Mouse (Mus musculus) megakaryocyte-erythroid progenitor cell, adult 5-6 weeks (primary cell): ENCODE results near the gene Smu1. TPM values are rescaled to one million over a fixed set of nuclear protein-coding genes. Genes with fewer than 3 reads are reported as not detected.

Source experiments
- ATAC-seq: replicated peaks from 2 replicates; pipeline ENCODE4 v1.8.0; 2016; ENCODE audit warnings: mild to moderate bottlenecking, inconsistent platforms; ENCODE audit not compliant: severe bottlenecking, poor library complexity, low FRiP score, low TSS enrichment
- total RNA-seq, 2 experiments: library from RNA; stranded (forward) in 1 of 2; stranded (reverse) in 1 of 2; fragments of 200-1000, 215-1000 nt in 1 of 2; fragments of >200 nt in 1 of 2; fragmentation: Nextera tagmentation in 1 of 2; gene quantifications; 2 replicates each; pipeline ENCODE4 v1.2.3; 2014 to 2017

Smu1 gene
- 78.1 and 94.5 TPM in 2 replicates for total RNA-seq (2014; fragmentation: Nextera tagmentation)
- total RNA-seq (2017): 145 and 151 TPM in 2 replicates

DNA sequence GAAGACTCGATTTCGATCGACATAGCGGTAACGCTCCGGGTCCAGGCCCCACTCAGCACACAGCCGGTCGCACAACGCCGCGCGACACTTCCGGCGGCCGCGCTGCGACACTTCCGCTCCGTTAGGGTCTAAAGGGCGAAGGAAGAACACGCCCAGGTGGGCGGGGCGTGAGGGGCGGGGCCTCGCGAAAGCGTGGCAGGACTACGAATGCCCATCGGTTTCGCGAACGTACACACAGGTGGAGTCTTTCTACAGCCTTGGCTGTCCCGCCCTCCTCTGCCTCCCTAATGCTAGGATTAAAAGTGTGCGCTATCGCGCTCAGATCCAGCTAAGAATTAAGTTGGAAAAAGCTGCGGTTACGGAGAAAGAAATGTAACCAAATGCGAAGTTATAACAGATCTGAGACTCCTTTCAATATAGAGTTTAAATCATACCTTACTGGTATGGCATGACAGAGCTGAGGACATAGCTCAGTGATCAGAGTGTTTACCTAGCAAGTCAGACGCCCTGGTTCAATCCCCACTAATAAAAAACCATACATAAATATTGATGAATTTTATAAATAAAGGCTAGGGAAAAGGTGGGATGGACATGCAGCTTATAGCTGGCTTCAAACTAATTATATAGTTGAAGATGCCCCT lies at the start of gene Smu1:
TSS of gene Smu1 (minus strand) at position 144 of the 641 bp plus-strand sequence.
- peak; percentile 98 for ATAC-seq

DNA sequence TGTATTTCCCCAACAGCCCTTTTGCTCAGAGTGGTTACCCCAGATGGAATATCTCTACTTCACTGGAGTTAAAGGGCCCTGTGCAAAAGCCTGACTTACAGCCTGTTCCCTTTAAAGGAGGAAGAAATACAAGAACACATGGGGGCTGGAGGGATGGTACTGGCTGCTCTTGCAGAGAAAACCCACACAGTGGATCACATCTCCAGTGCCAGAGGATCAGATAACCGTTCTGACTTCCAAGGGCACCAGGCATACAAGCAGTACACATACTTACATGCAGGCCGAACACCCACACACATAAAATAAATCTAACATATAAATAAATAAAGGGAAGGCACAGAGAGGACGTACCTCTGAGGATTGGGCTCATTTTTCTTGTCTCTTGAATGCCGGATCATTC lies 49.7 kb upstream of the Smu1 start:
- ATAC-seq: no peak

DNA sequence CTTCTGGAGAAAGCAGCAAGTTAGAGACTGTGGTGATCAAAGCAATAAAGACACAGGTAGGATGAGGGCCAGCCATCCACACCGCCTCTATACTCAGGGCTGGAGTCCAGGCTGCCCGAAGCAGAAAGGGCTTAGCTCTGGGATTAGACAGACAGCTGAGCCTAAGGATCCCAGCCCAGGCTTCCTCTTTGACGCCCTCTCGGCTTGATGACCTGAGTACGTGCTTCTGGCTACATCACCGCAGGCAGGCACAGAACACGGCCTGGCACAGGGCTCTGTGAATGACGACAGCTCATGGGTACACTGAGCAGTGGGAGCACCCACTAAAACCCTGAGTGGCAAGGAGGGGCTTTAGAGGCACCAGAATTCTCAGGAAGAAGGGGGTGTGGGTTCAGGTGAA lies 47.7 kb upstream of the Smu1 start:
- no peak for ATAC-seq

DNA sequence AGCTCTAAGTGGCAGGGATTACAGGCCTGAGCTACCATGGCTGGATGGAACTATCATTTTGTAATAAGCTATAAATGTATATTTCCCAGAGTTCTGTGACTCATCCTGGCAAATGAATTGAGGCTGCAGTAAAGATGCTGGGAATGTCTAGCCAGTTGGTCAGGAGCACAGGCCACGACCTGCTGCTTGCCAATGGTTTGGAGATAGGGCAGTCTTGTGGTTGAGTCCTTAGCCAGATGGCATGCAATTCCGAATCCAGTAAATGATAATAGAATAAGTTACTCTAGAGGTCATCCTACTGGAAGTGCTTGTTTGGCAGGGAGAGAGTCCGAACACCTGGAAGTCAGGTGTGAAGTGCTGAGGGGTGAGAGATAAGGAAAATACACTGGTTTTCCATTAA lies 45.1 kb upstream of the Smu1 start:
- no peak for ATAC-seq

DNA sequence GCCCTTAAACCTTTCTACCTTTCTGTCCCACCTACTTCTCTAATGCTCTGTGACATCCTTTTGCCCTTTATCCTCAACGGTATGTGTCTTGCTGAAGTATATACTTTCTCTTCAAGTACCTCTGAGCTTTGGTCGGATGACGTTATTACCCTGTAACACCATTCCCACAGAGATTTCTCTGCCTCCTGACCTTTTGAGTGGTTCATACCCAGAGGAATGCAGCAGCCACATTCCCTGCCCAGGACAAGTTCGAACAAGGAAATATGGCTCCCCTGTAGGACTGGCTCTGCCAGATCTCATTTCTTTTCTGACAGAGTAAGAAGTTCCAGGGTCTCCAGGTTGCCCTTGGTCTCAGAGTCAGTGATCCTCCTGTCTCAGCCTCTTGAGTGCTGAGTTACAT lies 44.2 kb upstream of the Smu1 start:
- no peak for ATAC-seq

DNA sequence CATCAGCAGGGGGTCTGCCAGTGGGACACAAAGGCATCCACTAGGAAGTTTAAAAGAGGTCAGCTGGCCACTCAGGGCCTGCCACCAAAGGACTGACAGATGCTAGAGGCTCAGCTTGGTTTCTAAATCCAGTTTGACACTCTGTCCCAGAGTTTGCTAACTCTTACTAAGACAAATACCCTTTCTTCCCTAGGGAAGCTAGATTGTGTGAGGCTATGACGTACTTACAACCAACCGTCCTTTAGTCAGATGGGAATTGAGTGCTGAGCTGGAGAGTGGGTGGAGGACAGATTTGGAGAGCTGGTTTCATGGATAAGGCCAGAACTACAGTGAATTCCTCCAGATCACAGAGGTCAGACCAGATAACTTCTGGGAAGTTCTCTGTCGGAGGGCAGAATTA lies 43.1 kb upstream of the Smu1 start:
- no peak for ATAC-seq

DNA sequence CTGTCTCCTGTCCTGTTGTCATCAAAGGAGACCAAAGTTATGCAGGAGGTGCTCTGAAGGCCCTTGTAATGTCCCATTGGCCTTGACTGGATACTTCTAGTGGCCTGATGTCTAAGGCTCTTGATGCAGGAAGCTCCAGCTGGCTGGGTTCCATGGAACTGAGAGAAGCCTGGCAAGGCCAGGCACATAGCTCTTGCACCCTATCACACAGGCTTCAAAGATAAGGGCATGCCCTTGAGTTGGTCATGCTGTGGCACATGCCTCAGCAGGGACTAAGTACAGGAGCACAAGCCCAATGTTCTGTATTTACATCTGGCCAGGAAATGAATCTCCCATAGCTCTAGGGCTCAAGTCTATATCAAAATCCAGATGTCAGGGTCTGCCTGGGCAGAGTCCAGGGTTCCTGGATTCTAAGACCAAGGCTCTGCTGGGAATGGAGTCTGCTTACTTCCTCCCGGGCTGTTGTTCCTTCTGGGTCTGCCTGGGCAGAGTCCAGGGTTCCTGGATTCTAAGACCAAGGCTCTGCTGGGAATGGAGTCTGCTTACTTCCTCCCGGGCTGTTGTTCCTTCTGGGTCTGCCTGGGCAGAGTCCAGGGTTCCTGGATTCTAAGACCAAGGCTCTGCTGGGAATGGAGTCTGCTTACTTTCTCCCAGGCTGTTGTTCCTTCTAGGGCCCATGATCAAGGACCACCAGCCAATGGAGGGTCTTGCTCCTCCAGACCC lies 41.3 kb upstream of the Smu1 start:
- ATAC-seq: peak; percentile 88

DNA sequence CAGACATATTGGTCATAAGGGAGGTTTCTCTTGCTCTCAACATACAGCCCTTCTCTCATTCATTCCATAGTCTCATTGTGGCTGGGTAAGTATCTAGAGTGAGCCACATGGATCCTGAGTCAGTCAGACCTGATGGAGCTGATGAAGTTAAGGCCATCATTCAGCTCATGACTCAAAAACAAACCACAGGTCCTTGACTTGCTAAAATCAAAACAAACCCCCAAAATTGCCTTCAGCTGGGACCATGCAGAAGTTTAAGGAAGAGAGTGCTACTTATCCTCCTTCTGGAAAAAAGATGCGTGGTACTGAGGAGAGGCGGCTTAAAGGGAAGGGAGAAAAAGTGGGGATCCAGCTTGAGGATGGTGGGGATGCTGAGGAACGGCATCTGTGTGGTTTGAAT lies 38.0 kb upstream of the Smu1 start:
- ATAC-seq: no peak

DNA sequence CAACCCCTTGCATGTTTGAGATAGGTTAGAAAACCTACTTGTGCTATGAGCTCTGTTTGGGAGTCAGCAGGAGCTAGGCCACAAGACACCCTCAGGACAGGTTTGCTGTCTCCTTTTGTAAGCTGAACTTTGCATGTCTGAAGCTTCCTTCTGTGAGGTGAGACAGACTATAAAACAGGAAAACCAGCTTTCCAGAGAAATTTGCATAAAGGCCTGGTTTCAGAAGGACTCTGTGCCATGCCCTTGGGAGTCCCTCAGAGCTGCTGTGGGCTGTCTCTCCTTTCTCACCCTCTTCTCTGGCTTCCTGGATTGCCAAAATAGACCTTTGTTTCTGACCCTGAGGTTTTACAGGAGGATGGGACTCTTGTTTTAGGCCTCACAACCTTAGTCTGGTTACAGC lies 36.6 kb upstream of the Smu1 start:
- no peak for ATAC-seq

DNA sequence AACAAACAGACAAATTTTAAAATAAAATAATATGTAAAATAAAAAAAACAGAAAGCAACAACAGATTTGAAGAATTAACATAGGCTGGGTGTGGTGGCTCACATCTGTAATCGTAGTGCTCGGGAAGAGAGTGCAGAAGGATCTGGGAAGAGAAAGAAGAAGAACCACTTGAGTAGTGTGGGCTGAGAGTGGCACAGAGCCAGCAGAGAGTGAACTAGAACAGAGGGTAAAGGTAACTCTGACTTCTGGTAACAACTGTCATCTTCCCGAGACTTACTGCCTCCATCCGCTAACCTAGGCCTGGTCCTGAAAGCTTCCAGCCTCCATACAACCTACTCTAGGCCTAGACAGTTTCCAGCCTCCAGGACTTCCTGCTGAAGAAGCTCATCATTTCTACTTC lies 33.5 kb upstream of the Smu1 start:
- no peak for ATAC-seq

DNA sequence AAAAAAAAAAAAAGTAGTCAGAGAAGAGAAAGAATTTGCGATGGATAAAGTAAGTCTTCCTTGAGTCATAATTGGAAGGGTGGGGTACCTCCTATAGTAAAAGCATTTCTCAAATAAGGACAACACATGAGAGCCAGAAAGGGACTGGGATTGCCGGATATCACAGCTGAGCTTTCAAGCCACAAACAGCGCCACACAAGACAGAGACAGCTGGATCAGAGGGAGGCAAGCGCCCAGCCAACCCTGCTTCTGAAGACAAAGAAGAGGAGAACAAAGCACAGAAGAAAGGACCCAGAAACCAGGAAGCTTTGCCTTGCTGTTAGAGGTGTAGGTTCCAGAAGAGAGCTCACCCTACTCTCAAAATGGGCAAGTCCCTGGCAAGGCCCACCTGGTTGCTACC lies 28.9 kb upstream of the Smu1 start:
- ATAC-seq: no peak

DNA sequence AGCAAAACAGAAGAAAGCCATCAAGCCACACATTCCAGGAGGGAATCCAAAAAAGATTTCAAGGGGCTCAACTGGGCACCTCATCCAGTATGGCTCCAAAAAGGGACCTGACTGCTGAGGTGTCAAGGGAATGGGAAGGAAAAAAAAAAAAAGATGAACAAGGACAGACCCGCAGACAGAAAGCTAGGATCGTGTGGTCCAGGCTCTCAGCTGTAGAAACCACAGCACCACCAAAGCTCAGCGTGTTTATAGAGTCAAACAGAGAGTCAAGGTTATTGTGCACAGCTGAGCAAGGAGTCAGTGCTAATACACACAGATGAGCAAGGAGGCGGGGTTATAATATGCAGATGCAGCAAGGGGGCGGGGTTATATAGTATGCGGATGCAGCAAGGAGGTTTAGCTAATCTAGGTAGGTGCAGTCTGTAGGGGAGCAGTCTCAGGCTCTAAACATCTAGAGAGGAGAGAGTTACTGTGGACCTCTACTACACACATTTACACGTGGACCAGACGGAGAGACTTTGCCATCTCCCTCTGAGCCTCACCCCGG lies 28.0 kb upstream of the Smu1 start:
- ATAC-seq: peak; percentile 91

DNA sequence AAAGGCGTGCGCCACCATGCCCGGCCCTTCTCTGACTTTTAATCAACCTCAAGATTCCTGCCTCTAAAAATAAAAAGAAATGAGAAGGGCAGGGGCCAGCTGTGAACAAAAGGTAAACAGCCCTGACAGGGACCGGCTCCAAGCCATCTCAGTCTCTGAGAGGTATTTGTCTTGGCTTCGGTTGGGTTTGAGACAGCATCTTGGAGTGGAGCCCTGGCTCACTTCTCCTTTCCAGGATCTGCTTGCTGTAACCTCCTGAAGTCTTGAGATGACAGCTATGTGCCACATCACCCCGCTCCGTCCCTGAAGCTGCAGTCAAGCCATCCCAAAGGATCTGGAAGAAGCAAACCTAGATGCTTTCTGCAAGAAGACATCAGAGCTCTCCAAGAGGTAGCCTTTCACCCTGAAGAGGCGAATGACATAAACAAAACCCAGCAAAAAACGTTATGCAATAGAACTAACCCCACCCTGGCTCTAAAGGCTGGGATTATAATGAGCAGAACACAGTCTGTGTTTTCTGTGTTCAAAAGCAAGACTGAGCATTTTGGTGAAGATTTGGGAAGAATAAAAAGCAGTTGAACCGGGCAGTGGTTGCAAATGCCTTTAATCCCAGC lies 26.9 kb upstream of the Smu1 start:
- no peak for ATAC-seq

DNA sequence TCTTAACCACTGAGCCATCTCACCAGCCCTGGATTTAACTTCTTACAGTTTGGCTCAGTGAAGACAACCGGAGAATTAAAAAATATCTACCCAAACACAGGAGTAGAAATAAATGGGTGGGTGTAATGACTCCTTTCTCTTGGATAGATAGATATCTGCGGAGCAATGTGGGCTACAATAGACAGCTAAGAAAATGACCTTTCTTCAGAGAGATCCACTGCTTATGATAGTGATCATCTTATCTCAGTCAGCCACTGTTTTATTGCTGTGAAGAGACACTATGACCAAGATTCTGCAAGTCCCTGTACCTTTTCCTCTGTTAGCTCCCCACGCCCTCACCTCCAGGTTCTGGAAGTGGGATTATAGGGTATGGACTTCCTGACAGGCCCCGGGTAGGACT lies 25.3 kb upstream of the Smu1 start:
- no peak for ATAC-seq

DNA sequence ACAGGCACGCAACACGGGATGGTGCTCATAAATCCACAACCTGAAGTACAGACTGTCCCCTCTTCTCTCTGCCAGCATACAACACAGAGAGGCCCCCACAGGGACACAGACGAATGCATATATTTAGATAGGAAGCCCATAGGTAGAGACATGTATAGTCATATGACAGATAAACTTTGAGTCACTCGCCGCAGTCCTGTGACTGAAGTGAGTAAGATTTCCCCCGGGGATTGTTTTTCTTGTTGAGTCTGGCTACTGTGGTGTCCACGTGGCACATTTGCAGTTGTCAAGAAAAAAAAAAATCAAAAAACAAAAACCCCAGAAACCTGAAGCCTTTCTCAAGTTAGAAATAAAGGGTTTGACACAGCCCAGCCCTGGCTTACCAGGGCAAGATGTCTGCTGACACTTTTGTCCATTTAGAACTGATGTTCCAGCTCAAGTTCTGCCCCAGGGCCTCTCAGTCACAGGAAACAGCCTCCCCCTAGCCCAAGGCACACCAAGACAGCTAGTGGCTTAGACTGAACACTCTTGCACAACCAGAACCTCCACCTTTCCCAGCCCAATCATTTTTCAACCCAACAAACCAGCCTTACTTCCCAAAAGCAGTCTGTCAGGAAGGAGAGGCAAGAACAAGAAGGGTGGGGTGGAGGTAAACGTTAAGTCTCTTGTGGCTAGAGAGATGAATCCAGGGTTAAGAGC lies 24.2 kb upstream of the Smu1 start:
- peak; percentile 61 for ATAC-seq

DNA sequence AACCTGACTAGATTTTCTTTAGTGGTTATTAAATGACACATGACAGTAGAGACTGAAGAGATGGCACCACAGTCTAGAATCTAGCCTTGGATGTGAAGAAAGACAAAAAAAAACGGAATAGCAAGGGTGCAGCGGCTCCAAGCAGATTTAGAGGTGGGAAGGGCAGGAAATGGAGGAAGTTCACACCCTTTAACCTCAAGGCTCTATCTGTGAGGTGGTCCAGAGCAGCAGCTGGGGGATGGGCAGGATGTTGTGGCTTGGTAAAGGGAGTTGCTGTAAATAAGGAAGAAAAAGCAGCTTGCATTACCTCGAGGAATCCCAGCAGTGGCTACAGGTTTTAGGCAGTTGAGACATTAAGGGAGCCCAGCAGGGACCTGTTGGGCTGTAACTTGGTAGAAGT lies 23.4 kb upstream of the Smu1 start:
- ATAC-seq: peak; percentile 54

DNA sequence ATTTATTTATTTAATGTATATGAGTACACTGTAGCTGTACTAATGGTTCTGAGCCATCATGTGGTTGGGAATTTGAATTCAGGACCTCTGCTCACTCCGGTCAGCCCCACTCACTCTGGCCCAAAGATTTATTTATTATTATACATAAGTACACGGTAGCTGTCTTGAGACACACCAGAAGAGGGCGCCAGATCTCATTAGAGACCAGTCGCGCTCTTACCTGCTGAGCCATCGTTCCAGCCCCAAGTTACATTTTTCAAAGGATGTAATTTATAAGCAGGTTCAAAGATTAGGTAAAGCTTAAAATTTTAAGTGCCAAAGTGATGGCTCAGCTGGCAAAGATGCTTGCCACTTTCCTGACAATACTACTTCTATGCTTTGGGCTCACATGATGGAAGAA lies 20.9 kb upstream of the Smu1 start:
- ATAC-seq: no peak

DNA sequence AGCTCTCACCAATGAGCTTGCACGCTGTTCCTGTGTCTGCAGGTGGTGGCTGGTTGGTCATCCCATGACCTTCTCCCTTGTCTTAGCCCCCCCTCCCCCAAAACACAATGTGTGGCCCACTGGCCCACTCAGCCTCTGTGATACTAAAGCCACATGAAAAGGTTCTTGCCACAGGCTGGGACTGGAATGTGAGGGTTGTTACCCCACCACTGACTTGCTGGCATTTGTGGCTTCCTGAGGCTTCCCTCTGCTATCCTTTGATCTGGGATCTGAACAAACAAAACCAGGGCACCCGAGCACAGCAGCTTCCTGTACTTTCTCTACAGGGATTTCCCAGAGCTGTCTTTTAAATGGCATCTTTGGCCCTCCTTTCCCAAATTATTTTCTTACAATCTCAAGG lies 19.4 kb upstream of the Smu1 start:
- no peak for ATAC-seq

DNA sequence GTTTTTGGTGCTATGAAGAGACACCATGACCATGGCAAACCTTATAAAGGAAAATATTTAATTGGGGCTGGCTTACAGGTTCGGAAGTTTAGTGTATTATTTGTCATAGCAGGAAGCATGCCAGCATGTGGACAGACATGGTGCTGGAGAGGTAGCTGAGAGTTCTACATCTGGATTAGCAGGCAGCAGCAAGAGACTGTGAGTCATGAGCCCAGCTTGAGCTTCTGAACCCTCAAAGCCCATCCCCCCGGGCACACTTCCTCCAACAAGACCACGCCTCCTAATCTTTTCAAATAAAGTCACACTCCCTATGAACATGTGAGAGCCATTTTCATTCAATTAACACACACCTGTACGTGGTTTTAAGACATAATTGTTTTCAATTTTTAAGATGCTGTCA lies 18.7 kb upstream of the Smu1 start:
- no peak for ATAC-seq
